Mouse (Mus musculus) lung, postnatal 14 days (tissue): ENCODE results near the gene Ube2o.

Experiments used
- DNase-seq: peaks from one replicate; pipeline ENCODE4 v3.0.0; 2021

The Ube2o gene

GRCm38 (mm10) chr11:116581376-116581814 is at the start of gene Ube2o:
TSS of gene Ube2o (minus strand) at chr11:116581447.
- peak; percentile 90 for DNase-seq

- no peak for DNase-seq
Observed at GRCm38 (mm10) chr11:116630171-116630965, 49.1 kb upstream of the Ube2o start.

GRCm38 (mm10) chr11:116629472-116629871 is 48.2 kb upstream of the Ube2o start:
- DNase-seq: no peak

GRCm38 (mm10) chr11:116628712-116629111 is 47.5 kb upstream of the Ube2o start:
- DNase-seq: peak; percentile 94

GRCm38 (mm10) chr11:116627072-116628020 is 46.1 kb upstream of the Ube2o start:
- DNase-seq: peak; percentile 70

GRCm38 (mm10) chr11:116626299-116627071 is 45.2 kb upstream of the Ube2o start, which contains the start of gene Rhbdf2:
TSS of gene Rhbdf2 (minus strand) at chr11:116627019.
- no peak for DNase-seq

- peak; percentile 72 for DNase-seq
Observed at GRCm38 (mm10) chr11:116625081-116626000, 44.1 kb upstream of the Ube2o start.

GRCm38 (mm10) chr11:116624131-116624832 is 43.0 kb upstream of the Ube2o start:
- DNase-seq: peak; percentile 88

- DNase-seq: no peak
Observed at GRCm38 (mm10) chr11:116623281-116624124, 42.3 kb upstream of the Ube2o start.

- peak; percentile 88 for DNase-seq
Observed at GRCm38 (mm10) chr11:116621258-116621704, 40.0 kb upstream of the Ube2o start.

- DNase-seq: peak; percentile 33
Observed at GRCm38 (mm10) chr11:116620559-116621253, 39.5 kb upstream of the Ube2o start.

- peak; percentile 60 for DNase-seq
Observed at GRCm38 (mm10) chr11:116620073-116620472, 38.8 kb upstream of the Ube2o start.

- no peak for DNase-seq
Observed at GRCm38 (mm10) chr11:116619561-116619960, 38.3 kb upstream of the Ube2o start.

GRCm38 (mm10) chr11:116619156-116619555 is 37.9 kb upstream of the Ube2o start:
- DNase-seq: peak; percentile 80

- no peak for DNase-seq
Observed at GRCm38 (mm10) chr11:116618666-116619065, 37.4 kb upstream of the Ube2o start.

- DNase-seq: peak; percentile 57
Observed at GRCm38 (mm10) chr11:116617641-116618040, 36.4 kb upstream of the Ube2o start.

- DNase-seq: no peak
Observed at GRCm38 (mm10) chr11:116616438-116617118, 35.3 kb upstream of the Ube2o start.

- DNase-seq: peak; percentile 74
Observed at GRCm38 (mm10) chr11:116615735-116616437, 34.6 kb upstream of the Ube2o start.
